Mouse (Mus musculus) ES-E14 (cell line): Measurements from ENCODE around the gene Dnajb3. TPM values are rescaled to one million over a fixed set of nuclear protein-coding genes. Genes with fewer than 3 reads are reported as not detected.

Experiments used
- DNase-seq: peaks from one replicate; pipeline ENCODE4 v3.0.0-alpha.2; 2013; ENCODE audit warnings: low read depth, low spot score
- H3K27ac ChIP-seq: 2 replicates; pipeline ENCODE4 v1.5.1; 2012; ENCODE audit warnings: low read depth, mild to moderate bottlenecking, low read length, moderate library complexity, mixed read lengths; ENCODE audit not compliant: poor library complexity, insufficient read depth, severe bottlenecking
- H3K36me3 ChIP-seq: 2 replicates; pipeline ENCODE4 v1.6.1; 2012; ENCODE audit warnings: mild to moderate bottlenecking, low read length, moderate library complexity, mixed read lengths; ENCODE audit not compliant: control insufficient read depth, poor library complexity, insufficient read depth, severe bottlenecking
- H3K4me1 ChIP-seq, 2 experiments: fragments of 150-350 bp in 1 of 2; sonication (generic) in 1 of 2; 2 replicates each; pipeline ENCODE4 v1.6.1; 2012; ENCODE audit warnings: low read length in 2 of 2, mild to moderate bottlenecking in 1 of 2, mixed read lengths in 1 of 2; ENCODE audit not compliant: control insufficient read depth in 2 of 2, insufficient read depth in 2 of 2, poor library complexity in 1 of 2
- H3K4me3 ChIP-seq, 2 experiments: fragments of 150-350 bp in 1 of 2; sonication (generic) in 1 of 2; 2 replicates each; pipeline ENCODE4 v1.5.1; 2012; ENCODE audit warnings: low read length in 2 of 2, low read depth in 1 of 2, mild to moderate bottlenecking in 1 of 2, mixed read lengths in 1 of 2; ENCODE audit not compliant: insufficient read depth in 1 of 2, poor library complexity in 1 of 2, severe bottlenecking in 1 of 2
- H3K9ac ChIP-seq: 2 replicates; pipeline ENCODE4 v1.6.1; 2012; ENCODE audit warnings: low read depth, mild to moderate bottlenecking, low read length, mixed read lengths; ENCODE audit not compliant: poor library complexity, insufficient read depth, severe bottlenecking
- H3K9me3 ChIP-seq: fragments of 150-350 bp; sonication (generic); 2 replicates; pipeline ENCODE4 v1.6.1; 2012; ENCODE audit warnings: low read depth, mild to moderate bottlenecking, low read length; ENCODE audit not compliant: control insufficient read depth, insufficient read depth
- CHD2 ChIP-seq: IDR thresholded peaks from 2 replicates; pipeline ENCODE4 v1.6.1; 2014; ENCODE audit warnings: mild to moderate bottlenecking, low read depth, low read length, inconsistent platforms
- HCFC1 ChIP-seq: IDR thresholded peaks from 2 replicates; pipeline ENCODE4 v1.6.1; 2012; ENCODE audit warnings: low read length, inconsistent platforms, borderline replicate concordance; ENCODE audit not compliant: insufficient read depth
- MAFK ChIP-seq: IDR thresholded peaks from 2 replicates; pipeline ENCODE4 v1.6.1; 2014; ENCODE audit warnings: mild to moderate bottlenecking, low read depth, low read length, inconsistent platforms; ENCODE audit not compliant: insufficient read depth
- ZC3H11A ChIP-seq: IDR thresholded peaks from 2 replicates; pipeline ENCODE4 v1.6.1; 2012; ENCODE audit warnings: low read depth, mild to moderate bottlenecking, inconsistent platforms, low read length, borderline replicate concordance
- ZNF384 ChIP-seq: IDR thresholded peaks from 2 replicates; pipeline ENCODE4 v1.6.1; 2012; ENCODE audit warnings: low read depth, low read length, inconsistent platforms
- in situ Hi-C, 2 experiments: fragments of 600-800 bp; cut with MboI; formaldehyde crosslinking; loops; one replicate each; pipeline ENCODE4 v1.15.1; 2025; ENCODE audit warnings: low sequenced_read_pairs in 2 of 2, inconsistent platforms in 1 of 2; ENCODE audit not compliant: unreplicated experiment in 2 of 2
- total RNA-seq: library from RNA; depleted of rRNA; stranded (reverse); fragments of 300-350 nt; gene quantifications from 2 replicates; pipeline ENCODE4 v1.2.3, GENCODE M21; 2012; rRNA removed

Gene Dnajb3
- total RNA-seq, result 1.7 and 1.8 TPM in 2 replicates

- Histone ChIP-seq H3K27ac (no peak within 1 kb of the TSS), H3K9me3 (no peaks in the 10 kb centered on the region), H3K9ac (peak within 1 kb of the TSS; percentile 72), H3K4me1 (no peaks in the 10 kb centered on the region), H3K4me3 (peak within 1 kb of the TSS; percentile 61 to 67), H3K36me3 (no peaks in the 10 kb centered on the region)
- in situ Hi-C loops, result no loop called here
- peak; percentile 68 for DNase-seq
- no peak for TF ChIP-seq MAFK
- no peak for TF ChIP-seq HCFC1
- peak; percentile 79 for TF ChIP-seq CHD2
- TF ChIP-seq ZC3H11A, result no peak
- no peak for TF ChIP-seq ZNF384
Observed at GRCm38 (mm10) chr1:88205294-88205922, at the start of gene Dnajb3. Gene Dnajb3 (minus strand): TSS chr1:88205782.

GRCm38 (mm10) chr1:88254793-88255465 is 49.3 kb upstream of the Dnajb3 start:
- no peak overlapping the region for H3K9ac ChIP-seq
- TF ChIP-seq HCFC1, result no peak
- no peak for TF ChIP-seq CHD2
- no peak for TF ChIP-seq MAFK
- no peak for TF ChIP-seq ZNF384
- no peak for TF ChIP-seq ZC3H11A
- no peak overlapping the region for H3K27ac ChIP-seq
- H3K4me3 ChIP-seq, result no peak overlapping the region
- H3K36me3 ChIP-seq, result no peaks in the 10 kb centered on the region
- no peak for DNase-seq
- no peaks in the 10 kb centered on the region for H3K9me3 ChIP-seq
- no peaks in the 10 kb centered on the region for H3K4me1 ChIP-seq
- in situ Hi-C loops, result no loop called here

DNA sequence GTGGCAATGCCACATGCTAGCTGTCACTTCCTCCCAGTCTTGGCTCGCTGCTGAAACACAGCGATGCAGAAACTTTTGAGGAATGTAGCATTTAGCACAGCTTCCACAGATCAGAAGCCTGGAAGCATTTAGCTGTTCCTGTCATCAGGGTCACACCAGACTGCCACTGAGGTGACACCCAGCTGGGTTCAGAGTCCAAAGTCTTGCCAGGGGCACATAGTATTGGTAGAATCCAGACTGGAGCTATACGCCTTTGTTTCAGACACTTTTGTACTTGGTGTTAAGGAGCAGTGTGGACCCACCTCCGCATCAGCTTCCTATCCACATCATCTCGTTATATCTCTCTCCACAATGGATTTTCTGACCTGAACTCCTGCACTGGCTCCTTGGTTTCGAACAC is 48.0 kb upstream of the Dnajb3 start:
- Histone ChIP-seq H3K27ac (no peak overlapping the region), H3K4me3 (no peak overlapping the region), H3K36me3 (no peaks in the 10 kb centered on the region), H3K9ac (no peak overlapping the region), H3K9me3 (no peaks in the 10 kb centered on the region), H3K4me1 (no peaks in the 10 kb centered on the region)
- in situ Hi-C loops, result no loop called here
- TF ChIP-seq ZC3H11A (no peak), MAFK (no peak), HCFC1 (no peak), ZNF384 (no peak), CHD2 (no peak)
- DNase-seq, result no peak

- in situ Hi-C loops, result no loop called here
- TF ChIP-seq CHD2, result no peak
- TF ChIP-seq MAFK, result no peak
- TF ChIP-seq ZNF384, result no peak
- TF ChIP-seq ZC3H11A, result no peak
- no peak for TF ChIP-seq HCFC1
- Histone ChIP-seq H3K36me3 (no peaks in the 10 kb centered on the region), H3K9me3 (no peaks in the 10 kb centered on the region), H3K27ac (no peak overlapping the region; the same call in 1 of the 2 replicates), H3K4me3 (no peak overlapping the region), H3K4me1 (no peaks in the 10 kb centered on the region), H3K9ac (no peak overlapping the region)
- DNase-seq, result no peak
Observed at GRCm38 (mm10) chr1:88253106-88253505, 47.5 kb upstream of the Dnajb3 start.
